Mouse (Mus musculus) kidney, postnatal 10 days (tissue): Measurements from ENCODE around the gene Gm8279.
"Not testable (repeated sequence)": the region's sequence is repeated elsewhere in the genome, so short reads cannot be mapped to it uniquely, and the experiment has no call there.

Experiments used
- DNase-seq: peaks from one replicate; pipeline ENCODE4 v3.0.0; 2021; ENCODE audit warnings: mixed read lengths

The Gm8279 gene

DNA sequence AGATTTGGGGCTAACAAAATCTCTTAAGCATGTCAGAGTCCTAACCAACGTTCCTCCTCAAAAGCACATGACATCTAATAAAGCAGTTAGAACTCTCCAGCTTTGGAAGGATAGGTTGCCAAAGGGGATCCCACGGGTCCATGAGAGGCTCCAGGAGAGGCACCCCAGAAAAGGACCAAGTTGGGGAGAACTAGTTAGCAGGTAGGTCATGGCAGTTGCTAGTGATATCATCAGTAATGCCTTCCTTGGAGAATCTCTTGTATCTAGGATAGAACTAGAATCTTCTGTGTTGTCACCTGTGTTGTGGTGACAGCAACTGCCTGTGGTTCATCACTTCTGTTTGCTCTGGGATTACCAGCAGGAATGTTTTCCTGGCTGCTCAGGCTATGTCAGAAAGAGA, at the start of gene Gm8279:
Gene Gm8279 (plus strand): TSS at position 301 of the 400 bp plus-strand sequence.
- DNase-seq = not testable (repeated sequence)

DNA sequence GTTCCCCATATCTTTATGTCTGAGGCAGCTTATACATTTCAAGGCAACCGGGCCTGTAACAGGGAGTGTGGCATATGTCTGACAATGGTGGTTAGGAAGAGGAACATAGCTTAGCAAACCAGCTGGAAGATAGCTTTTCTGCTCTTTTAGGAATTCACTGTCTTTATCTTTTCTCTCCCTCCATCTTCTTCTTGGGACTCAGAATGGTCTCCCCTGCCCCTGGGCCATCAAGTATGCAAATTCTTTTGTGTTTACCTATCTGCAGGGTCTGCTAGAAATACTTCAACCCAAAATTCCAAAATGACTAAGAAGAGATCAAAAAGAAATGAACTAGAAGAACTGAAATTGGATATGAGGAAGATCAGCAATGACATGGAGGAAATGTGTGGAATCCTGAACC, 32.9 kb downstream of the Gm8279 start, which contains the start of gene Gm3317:
Gene Gm3317 (plus strand): TSS at position 301 of the 400 bp plus-strand sequence.
- DNase-seq = not testable (repeated sequence)

DNA sequence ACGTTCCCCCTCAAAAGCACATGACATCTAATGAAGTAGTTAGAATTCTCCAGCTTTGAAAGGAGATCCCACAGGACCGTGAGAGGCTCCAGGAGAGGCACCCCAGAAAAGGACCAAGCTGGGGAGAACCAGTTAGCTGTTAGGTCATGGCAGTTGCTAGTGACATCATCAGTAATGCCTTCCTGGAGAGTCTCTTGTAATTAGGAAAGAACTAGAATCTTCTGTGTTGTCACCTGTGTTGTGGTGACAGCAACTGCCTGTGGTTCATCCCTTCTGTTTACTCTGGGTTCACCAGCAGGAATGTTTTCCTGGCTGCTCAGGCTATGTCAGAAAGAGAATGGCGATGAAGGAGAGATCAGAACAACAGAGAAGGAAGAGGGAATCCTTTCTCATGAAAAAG, 54.2 kb downstream of the Gm8279 start, which contains the start of gene Gm8271:
Gene Gm8271 (plus strand): TSS at position 301 of the 400 bp plus-strand sequence.
- DNase-seq = not testable (repeated sequence)
